Mouse (Mus musculus) adrenal gland, postnatal 10 days (tissue): Measurements from ENCODE around the gene Ddias. TPM values are rescaled to one million over a fixed set of nuclear protein-coding genes. Genes with fewer than 3 reads are reported as not detected.

ENCODE experiments used
- DNase-seq: peaks from one replicate; pipeline ENCODE4 v3.0.0; 2021; ENCODE audit warnings: mixed read lengths
- total RNA-seq, 2 experiments: library from RNA; stranded (reverse); gene quantifications; 2 replicates each; pipeline ENCODE4 v1.2.3; 2021

Gene Ddias
- total RNA-seq, 2 experiments from 2014 or later: 1.7 to 3.4 TPM

GRCm38 (mm10) chr7:92866526-92866925, 7.5 kb downstream of the Ddias start:
- DNase-seq: no peak

DNA sequence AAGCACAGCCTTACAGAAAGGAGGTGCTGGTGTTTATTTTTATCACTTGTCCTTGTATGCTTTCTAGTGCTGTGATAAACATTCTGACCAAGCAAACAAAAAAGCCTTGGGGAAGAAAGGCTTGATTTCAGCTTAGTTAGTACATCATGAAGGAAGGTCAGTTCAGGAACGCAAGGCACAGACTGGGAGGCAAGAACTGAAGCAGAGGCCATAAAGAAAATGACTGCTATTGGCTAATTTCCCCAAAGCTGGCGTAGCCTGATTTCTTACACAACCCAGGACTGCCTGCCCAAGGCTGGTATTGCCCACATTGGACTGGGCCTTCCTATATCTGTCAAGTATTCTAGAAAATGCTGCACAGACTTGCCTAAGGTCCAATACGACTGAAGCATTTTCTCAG, 25.8 kb downstream of the Ddias start:
- peak; percentile 17 for DNase-seq

DNA sequence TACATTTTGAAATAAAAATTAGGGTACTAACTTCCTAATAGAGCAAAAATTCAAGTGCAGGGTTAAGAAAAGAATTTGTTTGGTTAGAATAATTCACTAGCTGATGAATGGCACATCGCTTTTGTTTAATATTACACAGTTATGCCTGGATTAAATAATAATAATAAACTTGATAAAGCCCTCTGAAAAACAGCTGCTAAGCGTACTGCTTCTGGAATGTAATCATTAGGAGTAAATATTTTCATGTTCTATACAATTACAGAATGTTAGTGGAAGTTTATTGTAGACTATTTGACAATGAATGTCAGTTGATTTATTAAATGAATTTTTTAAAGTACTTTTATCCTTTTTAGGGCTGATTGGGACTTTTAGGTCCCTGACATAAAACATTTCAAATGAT, 31.8 kb downstream of the Ddias start:
- DNase-seq: no peak

GRCm38 (mm10) chr7:92837907-92838306, 36.1 kb downstream of the Ddias start:
- DNase-seq: no peak

DNA sequence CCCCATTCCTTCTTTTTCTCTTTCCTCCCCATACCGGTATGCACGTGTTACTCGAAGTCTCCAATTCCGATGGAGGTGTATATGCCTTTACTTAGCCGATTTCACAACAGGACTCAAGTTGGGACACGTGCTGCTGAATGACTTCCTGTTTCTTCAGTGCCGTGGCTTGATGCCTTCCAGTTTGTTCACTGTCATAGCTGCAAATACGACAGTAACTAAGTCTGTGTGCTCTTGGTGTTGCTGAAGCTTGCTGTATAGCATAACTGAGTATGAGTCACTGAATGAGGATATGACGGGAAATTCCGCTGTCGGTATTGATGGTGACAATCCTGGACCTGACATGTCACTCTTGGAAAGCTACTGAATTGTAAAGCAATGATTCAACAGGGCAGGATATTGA, 36.8 kb downstream of the Ddias start:
- DNase-seq: no peak

GRCm38 (mm10) chr7:92836447-92836846, 37.6 kb downstream of the Ddias start:
- DNase-seq: no peak

GRCm38 (mm10) chr7:92834391-92834790, 39.7 kb downstream of the Ddias start:
- no peak for DNase-seq

- DNase-seq: no peak
These were observed 41.7 kb downstream of the Ddias start for GRCm38 (mm10) chr7:92832395-92832794.

DNA sequence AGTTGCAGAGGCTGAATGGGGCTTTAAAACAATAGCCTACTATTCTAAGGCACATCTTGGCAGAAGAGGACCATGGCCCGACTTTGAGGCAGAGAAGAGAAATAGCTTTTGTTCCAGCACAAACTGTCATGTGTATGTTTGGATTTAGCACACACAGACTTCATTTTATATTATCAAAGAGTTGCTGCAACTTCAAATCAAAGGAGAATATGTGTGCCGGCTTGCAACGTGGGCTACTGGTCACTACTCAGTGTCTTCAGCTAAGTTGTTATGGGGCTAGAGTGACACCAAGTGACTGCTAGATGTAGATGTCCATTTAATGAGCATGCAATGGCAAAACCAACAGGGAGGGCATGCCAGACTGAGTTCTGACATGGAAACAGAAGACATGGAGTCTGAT, 46.1 kb downstream of the Ddias start:
- DNase-seq: no peak

DNA sequence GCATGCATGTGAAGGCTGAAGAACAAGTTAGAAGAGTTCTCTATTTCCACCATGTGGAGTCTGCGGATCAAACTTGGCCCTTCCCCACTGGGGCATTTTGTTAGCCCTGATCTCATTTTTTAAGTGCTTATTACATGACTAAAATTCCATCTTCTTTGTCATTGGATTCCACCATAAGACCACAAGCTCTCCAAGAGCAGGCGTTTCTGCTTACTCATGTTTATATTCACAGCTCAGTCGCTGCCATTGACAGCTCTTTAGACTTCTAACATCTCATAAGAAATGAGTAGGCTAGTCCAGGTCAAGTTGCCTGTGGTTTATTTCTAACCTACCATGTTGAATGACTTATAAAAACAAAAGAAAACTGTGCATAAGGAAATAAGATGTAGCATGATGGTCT, 47.8 kb downstream of the Ddias start:
- no peak for DNase-seq

- no peak for DNase-seq
These were observed 51.5 kb downstream of the Ddias start for GRCm38 (mm10) chr7:92822409-92823101.

GRCm38 (mm10) chr7:92821871-92822270, 52.2 kb downstream of the Ddias start:
- DNase-seq: no peak

GRCm38 (mm10) chr7:92820941-92821465, 53.0 kb downstream of the Ddias start:
- peak; percentile 6 for DNase-seq

DNA sequence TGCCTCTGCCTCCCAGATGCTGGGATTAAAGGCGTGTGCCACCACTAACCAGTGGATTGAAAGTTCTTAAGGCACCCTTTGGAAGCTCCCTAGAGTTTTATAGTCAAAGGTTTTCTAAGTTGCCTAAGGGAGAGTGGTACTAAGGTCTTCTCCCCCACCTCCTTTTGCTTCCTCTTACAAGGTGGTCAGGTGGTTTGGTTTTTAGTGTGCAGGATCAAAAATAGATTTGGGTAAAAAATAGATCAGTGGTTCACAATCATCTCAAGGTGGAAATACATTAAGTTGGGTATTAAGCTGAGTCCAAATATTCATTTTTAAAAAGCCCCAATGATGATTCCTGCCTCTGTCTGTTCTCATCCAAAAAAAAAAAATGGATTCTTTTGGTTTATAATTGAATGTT, 53.6 kb downstream of the Ddias start:
- DNase-seq: no peak

- DNase-seq: no peak
These were observed 54.4 kb downstream of the Ddias start for GRCm38 (mm10) chr7:92819656-92820055.

- DNase-seq: no peak
These were observed 56.2 kb downstream of the Ddias start for GRCm38 (mm10) chr7:92817886-92818285.

DNA sequence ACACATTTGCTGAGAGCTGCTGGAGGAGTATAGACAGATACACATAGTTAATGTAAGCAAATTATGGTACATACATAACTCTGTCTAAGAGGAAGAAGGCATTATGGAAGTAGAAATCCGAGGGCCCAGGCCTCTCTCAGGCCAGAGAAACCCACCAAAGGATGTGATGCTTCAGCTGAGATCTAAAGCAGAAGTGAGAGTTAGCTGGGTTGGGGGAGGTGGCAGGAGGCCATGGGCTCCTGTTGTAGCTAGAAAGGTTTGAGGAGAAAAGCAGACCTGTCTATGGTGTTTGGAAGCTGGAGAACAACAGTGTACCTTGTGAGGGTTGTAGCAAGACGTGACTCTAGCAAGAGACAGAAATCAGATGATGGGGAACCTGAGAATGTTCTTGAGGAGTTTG, 56.8 kb downstream of the Ddias start:
- no peak for DNase-seq

DNA sequence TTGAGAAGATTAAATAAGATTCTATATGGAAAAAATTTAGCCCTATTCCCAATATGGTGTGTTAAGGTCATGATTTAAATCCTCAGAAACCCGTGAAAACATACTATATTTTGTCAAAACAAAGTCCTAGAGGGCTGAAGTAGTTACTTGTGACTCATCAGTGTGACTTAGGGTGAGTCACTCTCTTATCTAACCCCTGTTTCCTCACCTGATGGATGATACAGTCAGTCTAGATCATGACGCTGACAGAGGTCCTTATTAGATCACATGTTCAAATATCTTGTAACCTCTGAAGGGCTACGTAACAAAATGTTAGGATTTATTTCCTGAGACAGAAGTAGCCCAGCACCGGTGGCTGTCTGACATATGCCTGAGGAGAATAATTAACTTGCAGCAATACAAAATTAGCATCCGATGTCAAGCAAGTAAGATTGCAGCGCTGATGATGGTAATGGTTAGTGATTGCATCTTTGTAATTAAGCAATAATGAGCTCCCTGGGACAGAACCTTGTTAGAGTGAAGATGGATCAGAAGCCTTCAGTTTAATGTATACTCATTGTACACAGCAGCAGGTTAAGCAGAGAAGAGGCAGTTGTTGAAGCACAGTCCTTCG, 62.3 kb downstream of the Ddias start:
- DNase-seq: no peak

Other genes with a start within 250 kb of the Ddias start
- gene Ankrd42, start 237.1 kb downstream of the Ddias start, total RNA-seq: 1 to 10 TPM; 6.5 to 6.9 TPM
- 10 to 100 TPM; 45.5 to 60.2 TPM for gene Pcf11, start 204.3 kb downstream of the Ddias start, total RNA-seq
- gene Rab30, start 132.6 kb downstream of the Ddias start, total RNA-seq: 1 to 10 TPM; 7.9 to 10.0 TPM
- gene Prcp, start 223 bp upstream of the Ddias start, total RNA-seq: 10 to 100 TPM; 34.2 to 39.0 TPM
- 1 to 10 TPM; 3.1 to 7.2 TPM for gene Fam181b, start 205.6 kb upstream of the Ddias start, total RNA-seq